Mouse (Mus musculus) heart, embryonic 14.5 days (tissue): ENCODE data around the gene Ltbr. TPM values are rescaled to one million over a fixed set of nuclear protein-coding genes. Genes with fewer than 3 reads are reported as not detected.
A peak's percentile ranks its signal among the peaks of the same experiment; 100 is the strongest.
"Not testable (repeated sequence)": the region's sequence is repeated elsewhere in the genome, so short reads cannot be mapped to it uniquely, and the experiment has no call there.

Experiments used
- ATAC-seq: fragments of 200-750 bp; cut with Nextera tagmentation; 2 replicates; pipeline ENCODE4 v1.8.0; 2017; ENCODE audit warnings: low read depth, moderate TSS enrichment; ENCODE audit not compliant: insufficient number of reproducible peaks, insufficient read depth, low FRiP score
- H3K27ac ChIP-seq, 2 experiments: fragments of 200-500 bp in 1 of 2; fragments of 300-500 bp in 1 of 2; sonication (generic) in 1 of 2; replicated peaks in 1 of 2; 2 replicates each; pipeline ENCODE4 v1.5.1; 2012 to 2014; ENCODE audit warnings: low read depth in 2 of 2, low read length in 2 of 2, control low read depth in 1 of 2, mild to moderate bottlenecking in 1 of 2, mixed read lengths in 1 of 2; ENCODE audit not compliant: control insufficient read depth in 1 of 2, insufficient read depth in 1 of 2
- H3K27me3 ChIP-seq: fragments of 300-500 bp; sonication (generic); 2 replicates; pipeline ENCODE4 v1.6.1; 2014; ENCODE audit warnings: mild to moderate bottlenecking, low read length, control low read depth; ENCODE audit not compliant: control insufficient read depth, insufficient read depth
- H3K36me3 ChIP-seq: fragments of 300-500 bp; sonication (generic); 2 replicates; pipeline ENCODE4 v1.6.1; 2014; ENCODE audit warnings: mild to moderate bottlenecking, control low read depth, low read length, mixed read lengths; ENCODE audit not compliant: control insufficient read depth, insufficient read depth
- H3K4me1 ChIP-seq, 2 experiments: fragments of 200-500 bp in 1 of 2; fragments of 300-500 bp in 1 of 2; sonication (generic) in 1 of 2; 2 replicates each; pipeline ENCODE4 v1.6.1; 2012 to 2014; ENCODE audit warnings: low read length in 2 of 2, control low read depth in 1 of 2, mixed read lengths in 1 of 2; ENCODE audit not compliant: control insufficient read depth in 2 of 2, insufficient read depth in 2 of 2
- H3K4me2 ChIP-seq: fragments of 300-500 bp; sonication (generic); 2 replicates; pipeline ENCODE4 v1.6.1; 2014; ENCODE audit warnings: mild to moderate bottlenecking, low read length
- H3K4me3 ChIP-seq, 2 experiments: fragments of 200-500 bp in 1 of 2; fragments of 300-500 bp in 1 of 2; sonication (generic) in 1 of 2; 2 replicates each; pipeline ENCODE4 v1.5.1; 2012 to 2014; ENCODE audit warnings: low read length in 2 of 2, mild to moderate bottlenecking in 2 of 2, control low read depth in 1 of 2, low read depth in 1 of 2, moderate library complexity in 1 of 2; ENCODE audit not compliant: control insufficient read depth in 1 of 2, insufficient read depth in 1 of 2
- H3K9ac ChIP-seq: fragments of 300-500 bp; sonication (generic); 2 replicates; pipeline ENCODE4 v1.6.1; 2014; ENCODE audit warnings: mild to moderate bottlenecking, low read length
- H3K9me3 ChIP-seq: fragments of 300-500 bp; sonication (generic); 2 replicates; pipeline ENCODE4 v1.6.1; 2016; ENCODE audit warnings: low read length, control low read depth; ENCODE audit not compliant: control insufficient read depth
- WGBS: fragments of 180-500 bp; shearing (Covaris S2); extraction: QIAGEN DNeasy Blood & Tissue Kit; methylation state at CpG from one replicate; pipeline ENCODE4 v1.1.7; 2014; 5-methylcytosine and 5-hydroxymethylcytosine counted together
- polyA plus RNA-seq: library from polyadenylated mRNA; unstranded; fragments of >200 nt; fragmentation: Nextera tagmentation; extraction: Ambion mirVana; gene quantifications from 2 replicates; pipeline ENCODE4 v1.2.1, GENCODE M21; 2014

Gene Ltbr
- polyA plus RNA-seq, 1 experiment from 2014 or later, result 41.5 TPM

GRCm38 (mm10) chr6:125308921-125309320 lies 4.8 kb downstream of the Ltbr start:
- Histone ChIP-seq H3K27me3 (no peaks in the 10 kb centered on the region), H3K27ac (no peak overlapping the region), H3K36me3 (peaks cover 56% of the 10 kb centered on the region), H3K4me1 (peaks cover 13 to 23% of the 10 kb centered on the region in 2 experiments), H3K4me2 (0 out of 2 replicates have a peak overlapping the region, but pooled peaks have one; percentile 2), H3K9ac (no peak overlapping the region), H3K9me3 (no peaks in the 10 kb centered on the region), H3K4me3 (no peak overlapping the region)
- ATAC-seq, result no peak
- 22% methylated on average over 13 of the region's 13 CpGs for WGBS

DNA sequence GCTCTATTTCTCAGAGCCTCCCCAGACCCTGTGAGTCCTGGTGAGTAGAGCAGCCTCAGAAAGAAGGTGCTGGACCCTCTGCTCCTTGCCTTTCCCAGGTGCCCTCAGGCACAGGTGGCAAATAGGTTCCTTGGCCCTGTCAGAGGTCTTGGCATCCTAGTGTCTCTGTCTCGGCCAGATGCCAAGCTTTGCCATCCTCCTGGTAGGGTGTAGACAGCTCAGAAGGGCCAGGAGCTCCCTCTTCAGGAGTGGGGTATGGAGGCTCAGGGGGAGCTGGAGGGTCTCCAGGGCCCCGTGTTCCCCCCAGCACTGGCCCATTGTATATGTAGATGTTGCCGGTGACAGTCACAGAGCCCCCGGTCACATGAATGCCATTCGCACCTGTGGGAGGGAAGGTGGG lies 6.6 kb downstream of the Ltbr start:
- H3K27ac ChIP-seq, result no peak overlapping the region
- ATAC-seq, result no peak
- no peaks in the 10 kb centered on the region for H3K27me3 ChIP-seq
- H3K36me3 ChIP-seq, result peaks cover 56% of the 10 kb centered on the region
- no peak overlapping the region for H3K4me2 ChIP-seq
- WGBS, result 87% methylated on average over 5 of the region's 5 CpGs
- peaks cover 3 to 12% of the 10 kb centered on the region in 2 experiments for H3K4me1 ChIP-seq
- no peak overlapping the region for H3K9ac ChIP-seq
- no peak overlapping the region for H3K4me3 ChIP-seq
- no peaks in the 10 kb centered on the region for H3K9me3 ChIP-seq

DNA sequence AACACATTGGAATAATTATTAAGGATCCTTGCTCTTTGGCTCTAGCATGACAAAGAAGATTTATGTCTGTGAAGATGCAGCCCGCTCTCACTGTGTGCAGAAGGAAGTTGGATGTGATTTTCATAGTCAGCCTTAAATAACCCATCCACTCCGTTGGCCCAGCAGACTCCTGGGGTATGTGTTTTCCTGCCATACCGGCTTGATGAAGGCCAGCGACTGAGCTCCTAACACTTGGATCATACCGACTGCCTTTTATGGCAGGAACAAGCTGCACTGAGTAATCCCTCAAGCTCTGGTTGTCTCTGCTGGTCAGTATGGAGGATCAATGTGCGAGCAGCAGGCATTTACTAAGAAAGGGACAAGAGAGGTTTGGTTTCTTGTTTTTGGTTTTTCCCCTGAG lies 8.2 kb downstream of the Ltbr start:
- no peak overlapping the region for H3K4me3 ChIP-seq
- no peak overlapping the region for H3K27ac ChIP-seq
- no peak overlapping the region for H3K9ac ChIP-seq
- H3K4me1 ChIP-seq, result 0 out of 4 replicates have a peak, but pooled peaks cover 0 to 4% of the 10 kb centered on the region in 2 experiments
- no peak overlapping the region for H3K4me2 ChIP-seq
- WGBS, result 68% methylated on average over 6 of the region's 6 CpGs
- H3K36me3 ChIP-seq, result peaks cover 40% of the 10 kb centered on the region
- no peak for ATAC-seq
- no peaks in the 10 kb centered on the region for H3K9me3 ChIP-seq
- no peaks in the 10 kb centered on the region for H3K27me3 ChIP-seq

- 84% methylated on average over 7 of the region's 7 CpGs for WGBS
- peaks cover 32% of the 10 kb centered on the region for H3K36me3 ChIP-seq
- H3K27me3 ChIP-seq, H3K4me1 ChIP-seq, H3K9ac ChIP-seq, ATAC-seq, H3K4me3 ChIP-seq, H3K27ac ChIP-seq, H3K9me3 ChIP-seq, H3K4me2 ChIP-seq: not testable (repeated sequence)
Observed at GRCm38 (mm10) chr6:125304408-125304807, 9.3 kb downstream of the Ltbr start.

DNA sequence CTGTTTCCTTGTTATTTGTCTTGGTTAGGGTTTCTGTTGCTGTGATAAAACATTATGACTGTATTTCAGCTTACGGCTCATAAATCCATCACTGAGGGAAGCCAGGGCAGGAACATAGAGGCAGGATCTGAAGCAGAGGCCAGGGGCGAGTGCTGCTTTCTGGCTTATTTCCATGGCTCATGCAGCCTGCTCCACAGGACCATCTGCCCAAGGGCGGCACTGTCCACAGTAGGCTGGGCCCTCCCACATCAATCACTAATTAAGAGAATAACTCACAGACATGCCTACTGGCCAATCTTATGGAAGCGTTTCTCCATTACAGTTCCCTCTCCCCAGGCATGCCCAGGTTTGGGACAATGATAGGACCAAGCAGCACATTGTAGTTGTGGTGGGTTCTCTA lies 10.4 kb downstream of the Ltbr start:
- Histone ChIP-seq H3K36me3 (peaks cover 20% of the 10 kb centered on the region), H3K27ac (no peak overlapping the region)

DNA sequence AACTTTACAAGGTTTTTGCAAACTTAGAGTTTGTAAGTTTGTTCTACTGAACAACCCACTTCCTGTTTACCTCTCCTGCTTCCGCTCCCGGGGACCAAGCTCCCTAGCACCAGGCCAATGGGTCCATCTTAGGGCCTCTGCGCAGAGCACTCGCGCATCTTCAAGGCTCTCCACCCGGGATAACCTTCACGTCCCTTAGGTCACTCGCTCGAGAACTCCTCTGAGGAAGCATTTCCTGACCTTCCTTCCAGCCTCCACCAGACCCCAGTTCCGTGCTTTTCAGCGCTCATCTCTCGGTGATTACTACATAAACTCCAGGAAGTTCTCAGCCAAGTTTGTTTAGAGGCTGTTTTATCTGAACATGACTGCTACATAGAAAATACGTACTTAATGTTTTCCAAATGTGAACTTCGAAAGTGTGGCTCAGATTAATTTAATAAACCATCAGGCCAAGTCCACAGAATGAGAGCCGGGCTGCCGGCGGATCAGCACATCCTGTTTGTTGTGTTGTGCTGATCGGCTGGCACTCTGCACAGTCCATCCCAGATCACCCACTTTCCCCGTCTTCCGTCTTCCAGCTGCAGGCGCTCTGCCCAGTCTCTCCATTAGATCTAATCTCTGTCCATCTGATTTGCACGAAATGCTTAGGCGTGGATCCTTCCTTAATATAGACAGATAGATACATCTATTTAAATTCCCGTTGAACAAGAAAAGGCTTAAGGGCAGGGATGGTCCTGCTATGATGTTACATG lies 11.3 kb downstream of the Ltbr start:
- Histone ChIP-seq H3K9ac (no peak overlapping the region), H3K27ac (no peak overlapping the region), H3K4me2 (no peak overlapping the region), H3K9me3 (no peaks in the 10 kb centered on the region), H3K36me3 (peaks cover 14% of the 10 kb centered on the region), H3K27me3 (no peaks in the 10 kb centered on the region), H3K4me1 (no peaks in the 10 kb centered on the region), H3K4me3 (no peak overlapping the region)
- 83% methylated on average over 24 of the region's 24 CpGs for WGBS
- ATAC-seq, result no peak

More for the DNA sequence above, 10.4 kb downstream of the Ltbr start:
- Histone ChIP-seq H3K4me1 (no peaks in the 10 kb centered on the region), H3K4me3 (no peak overlapping the region), H3K4me2 (no peak overlapping the region), H3K9me3 (no peaks in the 10 kb centered on the region), H3K27me3 (no peaks in the 10 kb centered on the region), H3K9ac (no peak overlapping the region)
- ATAC-seq, result no peak
- 82% methylated on average over 4 of the region's 4 CpGs for WGBS

- ATAC-seq, result no peak
- H3K9me3 ChIP-seq, result no peaks in the 10 kb centered on the region
Observed at GRCm38 (mm10) chr6:125300982-125301381, 12.7 kb downstream of the Ltbr start.

More at GRCm38 (mm10) chr6:125300982-125301381, 12.7 kb downstream of the Ltbr start:
- peaks cover under 1% of the 10 kb centered on the region; the same call in 1 of the 2 replicates for H3K36me3 ChIP-seq
- no peak overlapping the region for H3K4me3 ChIP-seq
- H3K27me3 ChIP-seq, result no peaks in the 10 kb centered on the region
- H3K4me2 ChIP-seq, result no peak overlapping the region
- no peak overlapping the region for H3K27ac ChIP-seq
- H3K4me1 ChIP-seq, result no peaks in the 10 kb centered on the region
- 57% methylated on average over 1 of the region's 1 CpGs for WGBS
- H3K9ac ChIP-seq, result no peak overlapping the region
